Mouse (Mus musculus): ENCODE measurements around the gene Arl6ip1. TPM values are rescaled to one million over a fixed set of nuclear protein-coding genes. Genes with fewer than 3 reads are reported as not detected.

The Arl6ip1 gene
- polyA plus RNA-seq, 1 experiment from 2014 or later = 364 TPM

Other genes starting within 250 kb of the Arl6ip1 start
- gene Rps15a, start 13.5 kb downstream of the Arl6ip1 start, polyA plus RNA-seq (2016; fragmentation: Nextera tagmentation; extraction: Ambion mirVana) = 573 and 635 TPM in 2 replicates
- gene Smg1, start 114.0 kb upstream of the Arl6ip1 start, polyA plus RNA-seq (2016; fragmentation: Nextera tagmentation; extraction: Ambion mirVana) = 15.8 and 17.1 TPM in 2 replicates